Mouse (Mus musculus): ENCODE results near the gene Hrct1. TPM values are rescaled to one million over a fixed set of nuclear protein-coding genes. Genes with fewer than 3 reads are reported as not detected.

Hrct1 gene
- polyA plus RNA-seq, 1 experiment: 0.69 TPM

DNA sequence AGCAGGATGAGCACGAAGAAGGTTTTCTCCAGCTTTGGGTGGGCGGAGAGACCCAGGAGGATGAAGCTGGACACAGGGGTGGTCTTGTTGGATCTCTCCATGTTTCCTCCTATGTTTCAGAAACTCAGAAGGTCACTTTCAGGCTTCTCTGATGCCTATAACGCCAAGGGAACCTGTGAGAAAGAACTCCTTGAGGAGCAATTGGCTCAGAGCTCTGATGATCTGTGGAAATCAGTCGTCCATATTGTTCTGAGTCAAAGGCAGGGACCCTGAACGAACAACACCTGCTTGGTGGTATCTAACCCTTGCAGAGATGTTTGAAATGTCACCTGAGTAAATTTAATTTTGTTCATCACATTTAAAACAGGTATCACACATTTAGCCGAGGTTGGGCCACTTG, 43.9 kb downstream of the Hrct1 start, which contains the start of gene Olfr159:
Olfr159 (minus strand) TSS at position 101 of the 400 bp plus-strand sequence.
- no peak for DNase-seq (ENCODE audit: low read depth in 1 of 2, low spot score in 2 of 2)
- no peak for TF ChIP-seq CTCF (IDR thresholded peaks at IDR 0.05; ENCODE audit: extremely low read depth, insufficient read depth, insufficient read length, insufficient replicate concordance)
- no peak for TF ChIP-seq POLR2A (IDR thresholded peaks at IDR 0.05; ENCODE audit: low read depth, low read length)
- no peak within 1 kb of the TSS for H3K27ac ChIP-seq (ENCODE audit: insufficient read depth, low read length)
- peaks cover 2% of the 10 kb centered on the region; the same call in 1 of the 2 replicates for H3K27me3 ChIP-seq (ENCODE audit: control insufficient read depth, insufficient read depth, low read length)
- no peaks in the 10 kb centered on the region for H3K36me3 ChIP-seq (ENCODE audit: control insufficient read depth, insufficient read depth, low read length)
- 83% methylated on average over 6 of the region's 6 CpGs for WGBS
- H3K4me3 ChIP-seq (ENCODE audit: extremely low read depth, insufficient read depth, insufficient read length): no peak within 1 kb of the TSS
- H3K4me1 ChIP-seq (ENCODE audit: control insufficient read depth, insufficient read depth, insufficient read length): no peaks in the 10 kb centered on the region

DNA sequence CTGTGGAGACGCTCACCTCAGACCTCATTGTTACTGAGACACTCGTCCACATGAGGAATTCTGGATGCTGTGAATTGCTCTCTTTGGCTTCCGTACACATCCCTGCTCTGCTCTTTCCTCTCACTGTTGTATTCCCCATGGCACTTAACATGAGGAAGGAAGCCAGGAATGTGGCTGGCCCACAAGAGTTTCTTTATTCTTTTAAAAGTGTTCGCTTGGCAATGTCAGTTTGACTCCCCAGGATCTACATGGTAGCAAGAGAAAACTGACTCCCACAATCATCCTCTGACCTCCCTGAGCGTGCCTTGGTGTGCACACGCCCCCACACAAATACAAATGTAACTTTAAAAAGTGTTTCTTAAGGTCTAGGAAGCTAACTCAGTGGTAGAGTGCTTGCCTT, 44.6 kb downstream of the Hrct1 start:
- H3K27ac ChIP-seq (ENCODE audit: insufficient read depth, low read length): no peak overlapping the region
- DNase-seq (ENCODE audit: low read depth in 1 of 2, low spot score in 2 of 2): no peak
- H3K27me3 ChIP-seq (ENCODE audit: control insufficient read depth, insufficient read depth, low read length): peaks cover 2% of the 10 kb centered on the region; the same call in 1 of the 2 replicates
- WGBS: 54% methylated on average over 6 of the region's 6 CpGs
- no peaks in the 10 kb centered on the region for H3K36me3 ChIP-seq (ENCODE audit: control insufficient read depth, insufficient read depth, low read length)
- H3K4me3 ChIP-seq (ENCODE audit: extremely low read depth, insufficient read depth, insufficient read length): no peak overlapping the region
- TF ChIP-seq POLR2A (IDR thresholded peaks at IDR 0.05; ENCODE audit: low read depth, low read length) (no peak), CTCF (IDR thresholded peaks at IDR 0.05; ENCODE audit: extremely low read depth, insufficient read depth, insufficient read length, insufficient replicate concordance) (no peak)
- no peaks in the 10 kb centered on the region for H3K4me1 ChIP-seq (ENCODE audit: control insufficient read depth, insufficient read depth, insufficient read length)

DNA sequence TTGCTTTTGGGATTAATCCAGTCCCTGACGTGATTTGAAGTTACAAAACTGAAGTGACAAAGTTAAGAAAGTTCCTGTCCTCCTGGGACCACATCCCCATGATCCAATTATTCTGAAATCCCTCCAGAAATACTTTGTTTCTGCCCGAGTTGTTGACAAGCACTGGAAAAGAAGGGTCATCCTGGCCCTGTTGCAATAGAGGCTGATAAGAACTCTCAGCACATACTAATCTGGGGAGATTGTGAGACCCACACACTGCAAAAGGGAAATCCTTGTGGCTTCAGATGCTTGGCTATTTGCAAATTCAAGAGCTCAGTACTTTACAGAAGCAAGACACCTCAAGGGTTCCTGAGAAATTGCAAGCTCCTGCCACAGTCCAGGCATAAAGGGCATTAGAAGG, 45.3 kb downstream of the Hrct1 start:
- Histone ChIP-seq H3K27ac (ENCODE audit: insufficient read depth, low read length) (no peak overlapping the region), H3K4me1 (ENCODE audit: control insufficient read depth, insufficient read depth, insufficient read length) (no peaks in the 10 kb centered on the region), H3K27me3 (ENCODE audit: control insufficient read depth, insufficient read depth, low read length) (peaks cover 2% of the 10 kb centered on the region; the same call in 1 of the 2 replicates), H3K36me3 (ENCODE audit: control insufficient read depth, insufficient read depth, low read length) (no peaks in the 10 kb centered on the region), H3K4me3 (ENCODE audit: extremely low read depth, insufficient read depth, insufficient read length) (no peak overlapping the region)
- no peak for DNase-seq (ENCODE audit: low read depth in 1 of 2, low spot score in 2 of 2)
- TF ChIP-seq CTCF (IDR thresholded peaks at IDR 0.05; ENCODE audit: extremely low read depth, insufficient read depth, insufficient read length, insufficient replicate concordance) (no peak), POLR2A (IDR thresholded peaks at IDR 0.05; ENCODE audit: low read depth, low read length) (no peak)
- 50% methylated on average over 2 of the region's 2 CpGs for WGBS

Other genes starting within 250 kb of the Hrct1 start
- gene Sit1, start 243.5 kb upstream of the Hrct1 start, polyA plus RNA-seq (2012; rRNA removed): 15.3 and 17.1 TPM in 2 replicates
- 85.4 and 191 TPM in 2 replicates for gene Ccdc107, start 234.3 kb upstream of the Hrct1 start, polyA plus RNA-seq (2012; rRNA removed)
- gene Arhgef39, start 227.5 kb upstream of the Hrct1 start, polyA plus RNA-seq (2012; rRNA removed): 12.7 and 16.8 TPM in 2 replicates
- 2.0 TPM in 2 replicates for gene Car9, start 220.2 kb upstream of the Hrct1 start, polyA plus RNA-seq (2012; rRNA removed)
- gene Tpm2, start 203.4 kb upstream of the Hrct1 start, polyA plus RNA-seq (2012; rRNA removed): 11.8 and 13.8 TPM in 2 replicates
- 48.8 and 54.0 TPM in 2 replicates for gene Creb3, start 164.9 kb upstream of the Hrct1 start, polyA plus RNA-seq (2012; rRNA removed)
- gene Tln1, start 164.5 kb upstream of the Hrct1 start, polyA plus RNA-seq (2012; rRNA removed): 163 and 208 TPM in 2 replicates
- gene Rgp1, start 148.5 kb upstream of the Hrct1 start, polyA plus RNA-seq (2012; rRNA removed): 42.4 and 44.3 TPM in 2 replicates
- gene Gba2, start 148.3 kb upstream of the Hrct1 start, polyA plus RNA-seq (2012; rRNA removed): 28.8 and 34.2 TPM in 2 replicates
- 0.23 and 0.26 TPM in 2 replicates for gene Msmp, start 142.7 kb upstream of the Hrct1 start, polyA plus RNA-seq (2012; rRNA removed)
- 10.2 and 13.6 TPM in 2 replicates for gene Npr2, start 95.3 kb upstream of the Hrct1 start, polyA plus RNA-seq (2012; rRNA removed)
- 0.55 and 0.57 TPM in 2 replicates for gene Spag8, start 73.6 kb upstream of the Hrct1 start, polyA plus RNA-seq (2012; rRNA removed)
- gene Hint2, start 70.7 kb upstream of the Hrct1 start, polyA plus RNA-seq (2012; rRNA removed): 23.2 and 26.6 TPM in 2 replicates
- 3.8 and 4.5 TPM in 2 replicates for gene Tmem8b, start 58.2 kb upstream of the Hrct1 start, polyA plus RNA-seq (2012; rRNA removed)
- not detected in 2 replicates for gene Fam221b, start 58.0 kb upstream of the Hrct1 start, polyA plus RNA-seq (2012; rRNA removed)
- gene Olfr70, start 26.4 kb upstream of the Hrct1 start, polyA plus RNA-seq (2012; rRNA removed): not detected in 2 replicates
- not detected in 2 replicates for gene Olfr71, start 16.9 kb upstream of the Hrct1 start, polyA plus RNA-seq (2012; rRNA removed)
- gene Spaar, start 2.8 kb downstream of the Hrct1 start, polyA plus RNA-seq (2012; rRNA removed): 0.12 and 0.15 TPM in 2 replicates
- not detected in 2 replicates for gene Olfr159, start 43.8 kb downstream of the Hrct1 start, polyA plus RNA-seq (2012; rRNA removed)
- not detected in 2 replicates for gene Olfr156, start 96.7 kb downstream of the Hrct1 start, polyA plus RNA-seq (2012; rRNA removed)
- gene Olfr157, start 113.0 kb downstream of the Hrct1 start, polyA plus RNA-seq (2012; rRNA removed): not detected in 2 replicates
- gene Olfr155, start 124.4 kb downstream of the Hrct1 start, polyA plus RNA-seq (2012; rRNA removed): not detected in 2 replicates
- gene Reck, start 148.3 kb downstream of the Hrct1 start, polyA plus RNA-seq (2012; rRNA removed): 5.2 and 7.2 TPM in 2 replicates
- 13.7 and 19.8 TPM in 2 replicates for gene Glipr2, start 230.2 kb downstream of the Hrct1 start, polyA plus RNA-seq (2012; rRNA removed)

Data from spleen, adult 2 months (tissue).